Mouse (Mus musculus): Measurements from ENCODE around the gene Sox5. TPM values are rescaled to one million over a fixed set of nuclear protein-coding genes. Genes with fewer than 3 reads are reported as not detected.

Sox5 gene
- total RNA-seq, 2 experiments from 2014 or later = 3.8 to 9.1 TPM

DNA sequence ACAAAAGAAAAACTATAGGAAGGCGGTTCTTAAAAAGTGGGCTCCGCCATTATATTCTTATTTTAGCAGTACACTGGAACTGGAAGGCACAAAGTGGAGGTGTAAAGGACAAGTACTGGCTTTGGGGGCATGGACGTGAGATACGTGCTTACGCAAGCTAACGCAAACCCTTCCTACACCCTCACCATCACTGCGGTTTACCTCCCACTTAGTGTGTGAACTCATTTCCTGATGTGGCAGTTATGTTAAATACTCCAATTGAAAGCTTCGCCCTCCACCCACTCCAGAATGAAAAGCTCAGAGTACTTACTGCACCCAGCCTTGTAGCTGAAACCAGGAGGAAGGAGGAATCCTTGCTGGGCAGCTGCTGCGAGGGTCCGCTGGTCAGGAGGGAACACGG is 821.3 kb downstream of the Sox5 start:
- no peak for ATAC-seq (replicated peaks; ENCODE audit: low FRiP score, low TSS enrichment, poor library complexity, severe bottlenecking)

DNA sequence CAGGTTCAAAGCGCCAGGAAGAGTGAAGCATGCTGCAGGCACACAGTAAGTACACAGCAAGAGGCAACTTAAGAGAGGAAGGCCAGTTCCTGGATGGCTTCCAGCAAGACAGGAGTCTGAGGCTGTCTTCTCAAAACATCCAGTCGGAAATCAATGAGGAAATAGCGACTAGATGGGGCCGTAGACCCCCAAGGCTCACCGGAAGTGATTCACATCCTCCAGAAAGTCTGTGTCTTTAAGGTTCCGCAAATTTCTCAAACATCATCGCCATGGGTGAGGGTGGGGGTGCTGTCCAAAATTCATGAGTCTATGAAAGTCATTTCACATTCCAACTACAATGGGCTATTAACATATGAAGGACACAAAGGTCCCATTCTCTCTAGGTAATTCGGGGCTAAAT is 821.7 kb downstream of the Sox5 start:
- no peak for ATAC-seq (replicated peaks; ENCODE audit: low FRiP score, low TSS enrichment, poor library complexity, severe bottlenecking)

DNA sequence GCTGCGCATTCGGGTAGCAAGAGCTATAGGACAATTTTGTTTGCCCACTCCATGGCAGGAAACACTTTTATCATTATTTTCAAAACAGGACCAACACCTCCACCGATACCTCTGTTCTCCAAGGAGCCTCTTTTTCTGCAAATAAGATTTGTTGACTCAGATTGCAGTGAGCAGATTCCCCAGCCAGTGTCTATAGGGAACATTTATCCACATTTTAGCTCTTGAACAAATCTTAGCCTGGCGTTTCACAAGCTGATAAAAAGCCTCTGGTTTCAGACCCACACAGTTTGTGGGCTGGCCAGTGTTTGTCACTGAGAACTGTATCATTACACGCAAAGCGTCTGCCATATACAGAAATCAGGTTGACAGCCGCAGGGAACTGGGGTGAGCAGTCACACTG is 823.4 kb downstream of the Sox5 start:
- ATAC-seq (replicated peaks; ENCODE audit: low FRiP score, low TSS enrichment, poor library complexity, severe bottlenecking) = no peak

DNA sequence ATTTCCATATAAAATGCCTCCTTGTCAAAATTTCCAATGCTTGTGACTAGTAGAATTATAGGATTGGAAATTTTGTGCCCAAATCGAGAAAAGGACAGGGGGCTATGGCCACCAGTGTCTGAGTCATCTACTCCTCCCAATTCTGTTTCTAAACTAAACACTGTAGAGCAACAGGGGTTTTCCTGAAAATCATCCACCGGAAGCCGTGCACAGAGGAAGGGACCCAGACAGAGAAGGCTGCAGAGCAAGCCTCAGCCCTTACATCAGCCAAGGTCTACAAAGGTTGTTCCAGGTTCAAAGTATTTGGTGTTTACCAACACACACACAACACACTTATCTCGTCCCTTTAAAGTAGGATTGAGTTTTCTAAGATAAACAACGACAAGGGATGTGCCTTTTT is 824.7 kb downstream of the Sox5 start:
- no peak for ATAC-seq (replicated peaks; ENCODE audit: low FRiP score, low TSS enrichment, poor library complexity, severe bottlenecking)

DNA sequence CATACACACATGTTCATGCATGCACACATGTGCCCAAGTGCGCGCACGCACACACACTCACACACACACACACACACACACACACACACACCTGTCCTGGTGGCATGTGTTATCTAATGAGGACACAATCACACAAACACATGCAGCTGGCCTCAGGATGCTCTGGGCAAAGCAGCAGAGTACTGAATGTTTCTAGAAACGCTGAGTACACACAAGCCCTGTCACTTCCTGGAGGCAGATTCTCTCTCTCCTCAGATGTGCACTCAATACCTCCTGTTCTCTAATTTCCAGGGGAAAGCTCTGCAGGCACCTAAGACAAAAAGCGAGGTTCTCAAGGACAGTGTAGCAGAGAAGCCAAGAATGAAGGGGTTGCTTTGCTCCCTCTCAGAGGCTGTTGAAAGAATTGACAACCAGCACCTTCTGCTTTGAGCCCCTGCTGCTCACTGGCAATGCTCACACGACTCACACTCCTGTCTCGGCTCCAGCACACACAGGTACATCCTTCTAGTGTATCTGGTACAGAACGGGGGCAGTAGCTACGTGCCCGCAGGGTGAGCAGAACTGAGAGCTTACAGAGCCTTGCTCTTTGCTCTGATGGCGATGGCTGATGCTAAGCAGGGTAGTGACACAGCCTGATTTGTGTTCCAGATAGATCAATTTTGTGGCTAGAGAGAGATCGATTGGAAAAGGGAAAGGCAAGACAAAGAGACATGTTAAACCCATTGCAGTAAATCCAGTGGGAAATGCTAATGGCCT is 833.0 kb downstream of the Sox5 start:
- no peak for ATAC-seq (replicated peaks; ENCODE audit: low FRiP score, low TSS enrichment, poor library complexity, severe bottlenecking)

DNA sequence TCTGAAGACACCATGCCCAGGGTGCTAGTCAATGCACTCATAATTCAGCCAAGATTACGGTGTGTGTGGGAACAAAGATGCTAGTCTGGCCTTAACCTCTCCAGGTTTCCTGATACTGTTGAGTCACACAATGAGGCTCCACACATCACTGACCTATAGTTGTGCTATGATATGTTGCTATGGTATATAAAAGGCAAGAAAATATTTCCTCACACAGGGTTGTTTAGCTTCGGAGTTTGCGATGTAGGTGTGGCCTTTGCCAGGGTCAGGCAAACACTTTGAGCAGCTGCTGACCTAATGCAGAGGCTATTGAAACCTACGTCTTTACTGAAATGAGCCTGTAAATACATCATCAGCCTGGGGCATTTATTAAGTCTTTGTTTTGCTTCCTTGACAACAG is 833.7 kb downstream of the Sox5 start:
- no peak for ATAC-seq (replicated peaks; ENCODE audit: low FRiP score, low TSS enrichment, poor library complexity, severe bottlenecking)

DNA sequence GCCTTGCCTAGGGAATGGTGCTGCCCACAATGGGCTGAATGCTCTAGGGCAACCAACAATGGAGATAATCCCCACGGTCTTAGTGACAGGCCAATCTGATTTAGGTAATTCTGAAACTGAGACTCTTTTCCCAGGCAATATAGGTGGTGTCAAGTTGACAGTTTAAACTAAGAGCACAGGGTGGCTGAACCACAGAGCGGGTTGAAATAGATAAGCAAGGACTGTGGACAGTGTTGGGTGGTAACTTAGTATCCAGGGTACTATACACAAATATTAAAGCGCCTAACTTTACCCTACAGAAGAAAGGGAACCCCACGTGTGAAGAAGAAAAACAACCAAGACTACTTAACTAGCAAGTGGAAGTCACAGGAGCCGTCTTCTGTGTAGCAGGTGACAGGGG is 838.7 kb downstream of the Sox5 start:
- peak; percentile 92 for ATAC-seq (replicated peaks; ENCODE audit: low FRiP score, low TSS enrichment, poor library complexity, severe bottlenecking)

DNA sequence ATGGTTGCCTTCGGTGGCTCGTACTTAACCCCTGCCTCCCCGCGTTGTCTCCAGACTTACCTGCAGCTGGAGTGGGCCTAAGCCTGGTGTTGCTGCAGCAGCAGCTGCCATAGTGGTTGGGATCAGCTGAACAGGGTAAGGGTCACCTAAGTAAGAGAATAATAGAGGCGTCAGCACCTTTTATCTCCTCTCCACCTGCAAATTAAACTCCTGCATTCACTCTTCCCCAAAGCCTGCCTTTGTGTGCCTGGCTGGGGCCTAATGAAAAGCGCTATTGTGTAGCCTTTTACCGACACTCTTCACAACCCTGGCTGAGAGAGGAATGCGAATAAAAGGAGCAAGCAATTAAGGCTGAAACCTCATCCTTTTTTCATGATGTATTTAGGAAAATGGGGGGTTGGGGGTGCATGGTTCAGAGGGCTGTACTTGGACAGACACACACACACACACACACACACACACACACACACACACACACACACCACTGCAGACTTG is 840.4 kb downstream of the Sox5 start:
- no peak for ATAC-seq (replicated peaks; ENCODE audit: low FRiP score, low TSS enrichment, poor library complexity, severe bottlenecking)

DNA sequence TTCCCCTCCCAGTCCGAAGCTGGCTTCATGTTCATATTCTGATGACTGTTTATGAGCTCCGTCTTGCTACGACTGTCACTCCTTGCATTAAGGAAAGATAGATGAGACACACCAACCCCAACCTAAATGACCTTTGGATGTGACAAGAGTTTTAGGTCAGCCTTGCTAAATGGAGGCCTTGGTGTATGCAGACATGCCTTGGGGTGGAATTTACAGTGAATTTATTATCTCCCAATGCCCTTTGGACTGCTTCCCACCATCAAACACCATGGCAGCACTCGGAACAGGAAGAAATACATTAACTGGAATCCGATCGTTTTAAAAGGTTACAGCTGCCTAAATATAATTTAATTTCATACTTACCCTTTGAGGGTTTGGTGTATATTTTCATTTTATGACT is 858.6 kb downstream of the Sox5 start:
- no peak for ATAC-seq (replicated peaks; ENCODE audit: low FRiP score, low TSS enrichment, poor library complexity, severe bottlenecking)

DNA sequence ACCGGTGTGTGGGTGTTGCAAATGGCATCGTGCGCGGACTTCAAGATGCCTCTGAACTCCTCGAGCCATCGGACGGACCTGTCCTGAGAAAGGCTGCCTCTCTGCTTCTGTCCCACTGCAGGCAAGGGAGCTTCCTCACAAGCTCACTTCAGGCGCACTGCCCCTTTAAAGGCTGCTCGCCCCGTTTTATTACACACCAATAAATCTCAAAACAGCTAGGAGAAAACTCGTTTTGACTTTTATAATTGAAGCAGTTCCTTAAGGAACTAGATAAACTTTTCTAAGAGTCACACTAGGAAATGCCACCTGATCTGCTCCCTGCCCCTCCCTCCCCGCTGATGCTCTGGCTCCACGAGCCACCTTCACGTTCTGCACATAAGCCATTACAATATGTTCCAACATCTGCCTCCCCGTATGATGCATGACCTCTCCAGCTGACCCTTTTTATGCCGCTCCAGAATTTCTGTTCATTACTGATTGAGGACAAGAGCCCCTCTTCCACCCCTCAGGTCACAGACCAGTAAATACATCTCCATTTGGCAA is 863.3 kb downstream of the Sox5 start:
- no peak for ATAC-seq (replicated peaks; ENCODE audit: low FRiP score, low TSS enrichment, poor library complexity, severe bottlenecking)

DNA sequence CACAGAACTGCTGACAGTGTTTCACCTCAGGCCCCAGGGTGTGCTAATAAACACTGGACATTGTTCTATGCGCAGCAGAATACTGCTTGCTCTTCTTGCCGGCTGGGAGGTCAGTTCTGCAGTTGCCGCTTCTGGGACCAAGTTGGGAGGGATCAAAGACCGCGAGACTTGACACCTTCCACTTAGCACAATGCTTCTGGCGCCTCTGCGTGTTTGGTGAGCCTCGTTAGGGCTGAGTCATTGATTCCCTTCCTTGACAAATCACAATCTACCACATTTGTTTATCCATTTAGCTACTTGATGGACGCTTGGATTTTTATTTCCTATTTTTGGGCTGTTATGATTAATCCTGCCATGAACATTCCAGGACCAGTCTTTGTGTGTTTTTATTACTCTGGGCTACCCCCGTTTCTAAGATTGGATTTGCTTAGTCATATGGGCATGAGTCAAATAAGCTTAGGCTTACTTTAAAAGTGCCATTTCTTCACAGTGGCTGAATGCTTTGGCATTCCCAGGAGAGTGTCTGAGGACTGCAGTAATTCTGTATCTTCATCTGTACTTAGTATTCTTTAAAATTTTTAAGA is 865.5 kb downstream of the Sox5 start:
- no peak for ATAC-seq (replicated peaks; ENCODE audit: low FRiP score, low TSS enrichment, poor library complexity, severe bottlenecking)

DNA sequence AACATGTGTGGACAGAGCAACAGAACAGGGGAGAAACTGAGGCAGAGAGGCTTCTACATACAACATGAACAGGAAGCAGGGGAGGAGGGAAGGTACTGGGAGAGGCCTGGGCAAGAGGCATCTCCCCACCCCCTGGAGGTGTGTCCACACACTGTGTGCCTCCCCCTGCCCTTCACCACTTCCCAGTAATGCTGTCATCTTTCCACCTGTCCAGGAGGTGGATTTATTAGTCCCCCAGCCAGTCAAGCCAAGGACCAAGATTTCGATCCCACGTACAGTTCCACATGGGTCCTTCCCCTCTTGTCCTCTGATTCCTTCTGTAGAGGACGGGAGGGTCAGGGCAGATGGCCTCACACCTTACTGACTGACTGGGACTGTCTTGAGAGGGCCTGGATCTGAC is 866.1 kb downstream of the Sox5 start:
- ATAC-seq (replicated peaks; ENCODE audit: low FRiP score, low TSS enrichment, poor library complexity, severe bottlenecking) = no peak

DNA sequence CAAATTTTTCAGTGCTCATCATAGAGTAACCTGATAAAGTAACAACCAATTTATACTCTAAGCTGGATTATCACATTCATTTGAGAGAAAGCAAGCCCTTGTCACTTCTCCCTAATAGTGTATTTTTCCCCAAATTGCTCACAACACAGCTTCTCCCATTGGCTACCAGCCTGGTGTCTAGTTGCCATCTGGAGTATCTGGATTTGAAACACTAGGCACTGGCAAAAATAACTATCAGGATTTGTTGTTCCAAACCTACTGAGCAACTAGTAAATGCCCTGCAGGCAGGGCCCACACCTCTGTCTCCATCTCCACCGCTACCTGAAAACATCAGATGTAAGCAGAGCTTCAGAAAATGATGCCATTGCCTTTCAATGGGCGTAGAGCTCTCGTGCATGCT is 869.5 kb downstream of the Sox5 start:
- ATAC-seq (replicated peaks; ENCODE audit: low FRiP score, low TSS enrichment, poor library complexity, severe bottlenecking) = no peak

DNA sequence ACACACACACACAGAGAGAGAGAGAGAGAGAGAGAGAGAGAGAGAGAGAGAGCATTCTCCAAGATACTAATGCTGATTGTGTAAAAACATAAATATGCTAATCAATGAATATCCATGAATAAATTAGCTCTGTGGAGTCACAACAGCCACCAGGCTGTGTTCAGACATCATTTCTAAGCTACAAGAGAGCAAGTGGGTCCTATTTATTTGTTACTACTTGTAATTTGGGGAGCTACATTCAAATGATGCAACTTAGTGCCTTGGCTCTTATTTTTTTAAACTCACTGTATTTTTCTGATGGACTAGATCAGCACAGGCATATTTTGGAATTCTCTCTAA is 877.1 kb downstream of the Sox5 start:
- ATAC-seq (replicated peaks; ENCODE audit: low FRiP score, low TSS enrichment, poor library complexity, severe bottlenecking) = no peak

DNA sequence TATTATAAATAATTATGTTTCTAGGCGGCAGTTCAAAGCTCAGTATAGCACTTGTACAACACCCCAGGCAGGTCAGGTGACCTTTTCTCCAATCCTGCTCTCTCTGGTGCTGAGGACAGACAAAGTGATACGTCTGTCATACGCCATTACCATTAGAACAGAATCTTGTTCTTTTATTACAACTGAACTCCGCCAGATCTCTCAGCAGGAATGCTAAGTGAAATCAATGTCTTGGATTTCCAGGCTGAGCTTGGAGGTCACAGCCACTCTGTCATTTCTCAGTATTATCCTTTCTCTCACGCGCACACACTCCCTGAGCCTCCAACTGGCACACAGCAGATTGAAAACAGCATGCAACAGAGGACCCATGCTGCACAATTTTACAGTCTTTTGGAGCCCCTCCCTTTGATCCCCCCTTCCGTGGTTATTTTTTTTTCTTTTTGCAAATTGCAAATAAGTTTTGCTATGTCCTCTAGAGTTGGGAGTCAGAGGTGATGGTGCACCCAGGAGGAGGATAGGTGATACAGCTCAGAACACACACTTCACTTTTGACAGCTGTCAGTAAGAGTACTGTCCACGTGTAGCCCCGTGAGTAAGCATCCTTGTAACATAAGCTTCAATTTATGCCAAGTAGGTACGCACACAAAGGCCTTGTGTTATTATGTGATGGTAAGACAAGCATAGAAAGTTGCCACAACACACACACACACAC is 877.6 kb downstream of the Sox5 start:
- ATAC-seq (replicated peaks; ENCODE audit: low FRiP score, low TSS enrichment, poor library complexity, severe bottlenecking) = no peak

DNA sequence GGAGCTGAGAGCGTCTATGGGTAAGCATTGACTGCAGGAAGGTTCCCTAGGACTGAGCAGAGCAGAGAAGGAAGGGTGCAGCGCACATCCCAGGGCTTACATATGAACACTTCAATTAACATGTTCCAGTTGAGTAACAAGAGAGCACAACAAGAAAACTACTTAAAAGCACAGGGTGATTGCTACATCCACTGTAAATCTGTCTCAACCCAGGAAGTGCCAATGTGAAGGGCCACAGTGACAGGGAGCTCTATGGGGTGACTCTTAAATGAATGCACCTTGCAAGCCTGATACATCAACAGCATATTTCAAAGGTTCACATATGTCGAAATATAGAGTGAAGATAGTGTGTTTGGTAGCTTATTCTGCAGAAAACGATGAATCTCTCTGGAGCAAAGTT is 880.9 kb downstream of the Sox5 start:
- no peak for ATAC-seq (replicated peaks; ENCODE audit: low FRiP score, low TSS enrichment, poor library complexity, severe bottlenecking)

DNA sequence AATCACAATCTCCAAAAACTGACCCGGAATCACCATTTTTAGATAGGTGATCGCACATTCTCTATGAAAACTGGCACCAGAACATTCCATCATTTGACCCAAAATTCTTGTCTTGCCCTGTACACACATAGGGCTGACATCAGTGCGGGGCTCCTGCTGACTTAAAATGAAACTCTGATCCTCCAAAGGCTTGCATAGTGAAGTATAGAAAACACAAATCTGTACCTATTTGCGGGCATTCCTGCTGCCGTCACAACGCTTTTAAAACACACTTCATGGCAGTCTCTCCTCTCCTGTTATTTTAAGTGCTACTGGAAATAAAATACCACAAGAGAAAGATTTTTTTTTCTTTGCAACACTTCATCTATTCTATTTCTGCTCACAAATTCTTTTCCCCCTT is 886.7 kb downstream of the Sox5 start:
- ATAC-seq (replicated peaks; ENCODE audit: low FRiP score, low TSS enrichment, poor library complexity, severe bottlenecking) = no peak

DNA sequence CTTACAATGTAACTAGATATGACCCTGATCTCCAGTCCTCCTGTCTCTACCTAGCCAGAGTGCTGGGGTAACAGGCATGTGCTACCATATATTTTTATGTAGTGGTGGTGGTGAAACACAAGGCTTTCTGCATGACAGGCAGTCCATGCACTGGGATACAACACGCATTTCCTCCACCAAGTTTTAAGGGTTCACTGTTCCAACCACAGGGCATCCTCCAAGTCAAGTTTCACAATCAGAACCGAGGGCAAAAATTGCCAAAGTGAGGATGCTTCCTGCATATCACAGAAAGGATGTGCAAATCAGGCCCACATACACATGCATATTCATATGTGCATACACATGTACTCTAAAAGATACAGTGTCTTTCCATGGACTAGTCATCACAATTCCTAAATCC is 888.9 kb downstream of the Sox5 start:
- ATAC-seq (replicated peaks; ENCODE audit: low FRiP score, low TSS enrichment, poor library complexity, severe bottlenecking) = no peak

DNA sequence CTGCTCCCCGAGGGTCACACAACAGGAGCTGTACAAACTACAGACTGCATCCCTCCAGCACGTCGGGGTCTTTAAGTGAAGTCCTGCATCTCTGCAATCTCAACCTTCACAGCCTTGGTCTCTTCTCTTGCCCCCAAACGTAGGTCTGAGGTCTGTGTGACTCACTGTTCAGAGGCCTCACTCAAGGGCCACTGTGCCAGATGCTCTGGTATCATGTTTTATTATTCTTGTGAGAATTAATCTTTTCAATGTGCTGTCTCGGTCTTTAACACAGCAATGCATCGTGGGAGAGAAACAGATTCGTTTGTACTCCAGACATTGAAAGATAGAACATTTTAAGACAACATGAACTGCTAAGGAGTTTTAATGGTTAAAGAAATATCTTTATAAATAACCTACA is 893.2 kb downstream of the Sox5 start:
- no peak for ATAC-seq (replicated peaks; ENCODE audit: low FRiP score, low TSS enrichment, poor library complexity, severe bottlenecking)

DNA sequence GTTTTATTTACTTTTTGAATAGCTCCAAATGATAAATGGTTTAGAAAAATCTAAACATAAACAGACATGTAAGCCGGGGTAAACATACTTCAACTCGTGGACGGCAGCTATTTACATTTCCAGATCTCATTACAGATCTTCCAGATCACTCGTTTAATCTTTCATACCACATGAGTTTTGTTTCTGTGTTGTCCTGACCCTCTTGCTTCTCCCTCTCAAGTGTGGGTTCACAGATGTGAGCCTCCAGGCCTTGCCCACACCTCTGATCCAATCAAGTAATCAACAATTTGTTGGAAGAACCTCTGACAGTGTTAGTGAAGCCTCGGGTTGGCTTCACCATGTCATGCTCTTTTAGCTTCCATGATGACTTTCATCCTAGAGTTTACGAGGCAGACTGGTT is 903.3 kb downstream of the Sox5 start:
- ATAC-seq (replicated peaks; ENCODE audit: low FRiP score, low TSS enrichment, poor library complexity, severe bottlenecking) = no peak

DNA sequence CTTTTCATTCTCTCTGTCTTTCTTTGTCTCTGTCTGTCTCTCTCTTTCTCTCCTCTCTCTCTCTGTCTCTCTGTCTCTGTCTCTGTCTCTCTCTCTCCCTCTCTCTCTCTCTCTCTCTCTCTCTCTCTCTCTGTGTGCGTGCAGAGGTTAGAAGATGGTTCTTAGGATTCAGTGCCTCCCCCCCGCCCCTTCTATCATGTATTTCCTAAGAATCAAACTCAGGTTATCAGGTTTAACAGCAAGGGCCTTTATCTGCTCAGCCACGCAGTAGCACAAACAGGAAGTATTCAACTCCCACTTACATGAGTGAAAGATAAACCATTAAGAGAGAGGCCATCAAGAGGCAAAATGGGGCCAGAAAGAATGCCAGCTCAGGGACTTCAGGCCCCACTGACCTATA is 913.0 kb downstream of the Sox5 start:
- peak; percentile 88 for ATAC-seq (replicated peaks; ENCODE audit: low FRiP score, low TSS enrichment, poor library complexity, severe bottlenecking)
